Mouse (Mus musculus): ENCODE measurements around the gene Stard10. TPM values are rescaled to one million over a fixed set of nuclear protein-coding genes. Genes with fewer than 3 reads are reported as not detected.

Stard10 gene
- total RNA-seq, 2 experiments from 2014 or later: 60.4 to 66.1 TPM

DNA sequence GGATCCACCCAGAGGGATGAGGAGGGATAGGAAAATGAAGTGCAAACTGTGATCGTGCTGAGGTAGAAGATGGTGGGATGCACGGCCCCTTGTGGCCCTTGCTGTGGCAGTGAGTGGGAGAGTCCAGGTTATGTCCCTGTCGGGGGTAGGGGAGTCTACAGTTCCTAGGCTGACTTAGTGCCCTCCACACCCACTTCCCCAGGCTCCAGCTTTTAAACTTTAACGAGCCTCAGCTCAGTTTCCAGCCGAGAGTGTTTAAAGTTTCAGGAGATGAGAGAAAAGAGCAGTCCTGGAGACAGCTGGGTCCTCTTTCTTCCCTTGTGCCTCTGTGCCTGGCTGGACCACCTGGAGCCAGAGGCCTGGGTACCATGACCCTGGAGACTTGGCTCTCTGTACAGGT lies 10.4 kb downstream of the Stard10 start:
- no peak for DNase-seq (ENCODE audit: low spot score in 2 of 2)
- intact Hi-C loops (cut with DNase I): no loop called here

DNA sequence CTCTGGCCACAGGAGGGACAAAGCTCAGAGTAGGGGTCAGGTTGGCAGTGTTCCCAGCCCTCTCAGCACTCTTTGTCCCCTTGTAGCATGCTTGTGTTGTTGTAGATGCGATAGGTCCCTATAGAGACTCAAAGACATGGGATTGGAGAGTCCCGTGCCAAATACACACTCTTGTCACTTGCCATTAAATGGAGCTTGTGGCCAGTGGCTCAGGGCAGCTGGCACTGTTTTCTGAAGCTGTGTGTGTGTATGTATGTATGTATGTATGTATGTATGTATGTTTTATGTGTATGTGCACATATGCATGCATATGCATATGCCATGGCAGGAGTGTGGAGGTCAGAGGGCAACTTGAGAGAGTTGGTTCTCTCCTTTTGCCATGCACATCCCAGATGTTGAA lies 10.9 kb downstream of the Stard10 start:
- intact Hi-C loops (cut with DNase I): no loop called here
- DNase-seq (ENCODE audit: low spot score in 2 of 2): no peak

DNA sequence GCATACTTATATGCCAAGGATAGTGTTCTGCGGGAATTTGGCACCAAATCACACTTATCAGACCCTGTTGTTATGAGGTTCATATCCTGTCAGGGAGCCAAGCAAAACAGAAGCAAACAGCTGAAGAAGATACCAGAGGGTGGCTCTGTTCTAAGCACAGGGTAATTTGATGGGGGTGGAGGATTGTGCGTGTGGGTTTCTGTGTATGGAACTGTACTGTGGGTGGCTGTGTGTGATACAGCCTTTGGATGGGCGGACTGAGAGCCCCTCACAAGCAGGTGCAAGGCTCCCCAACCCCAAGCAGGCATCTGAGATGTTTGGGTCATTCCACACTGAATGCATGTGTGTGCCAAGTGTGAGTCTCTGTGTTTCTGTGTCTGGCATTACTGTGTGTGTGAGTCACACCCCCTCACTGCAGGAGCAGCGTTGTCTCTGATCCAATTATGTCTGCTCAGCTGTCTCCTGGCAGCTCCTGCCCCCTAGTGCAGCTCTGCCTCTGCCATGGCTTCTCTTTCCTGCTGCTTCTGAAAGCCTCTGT lies 11.8 kb downstream of the Stard10 start:
- DNase-seq (ENCODE audit: low spot score in 2 of 2): peak; percentile 76 to 91
- intact Hi-C loops (cut with DNase I): no loop called here

DNA sequence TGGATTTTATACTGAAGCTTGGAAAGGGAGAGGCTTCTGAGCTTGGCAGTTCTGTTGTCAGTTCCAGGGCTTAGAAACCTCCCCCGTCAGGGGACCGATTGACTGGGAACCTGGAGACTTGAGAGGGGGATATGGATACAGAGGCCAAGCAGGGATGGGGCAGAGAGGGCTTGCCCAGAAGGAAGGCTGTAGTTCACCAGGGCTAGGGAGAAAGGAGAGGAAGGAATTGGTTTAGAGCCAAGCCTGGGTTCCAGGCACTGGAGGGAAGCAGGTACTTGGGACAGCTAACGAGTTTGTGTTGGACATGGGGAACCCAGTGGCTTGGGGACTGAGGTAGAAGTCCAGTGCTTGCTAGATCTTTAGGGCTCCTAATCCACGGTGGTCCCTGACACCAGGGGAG lies 12.7 kb downstream of the Stard10 start:
- intact Hi-C loops (cut with DNase I): no loop called here

DNA sequence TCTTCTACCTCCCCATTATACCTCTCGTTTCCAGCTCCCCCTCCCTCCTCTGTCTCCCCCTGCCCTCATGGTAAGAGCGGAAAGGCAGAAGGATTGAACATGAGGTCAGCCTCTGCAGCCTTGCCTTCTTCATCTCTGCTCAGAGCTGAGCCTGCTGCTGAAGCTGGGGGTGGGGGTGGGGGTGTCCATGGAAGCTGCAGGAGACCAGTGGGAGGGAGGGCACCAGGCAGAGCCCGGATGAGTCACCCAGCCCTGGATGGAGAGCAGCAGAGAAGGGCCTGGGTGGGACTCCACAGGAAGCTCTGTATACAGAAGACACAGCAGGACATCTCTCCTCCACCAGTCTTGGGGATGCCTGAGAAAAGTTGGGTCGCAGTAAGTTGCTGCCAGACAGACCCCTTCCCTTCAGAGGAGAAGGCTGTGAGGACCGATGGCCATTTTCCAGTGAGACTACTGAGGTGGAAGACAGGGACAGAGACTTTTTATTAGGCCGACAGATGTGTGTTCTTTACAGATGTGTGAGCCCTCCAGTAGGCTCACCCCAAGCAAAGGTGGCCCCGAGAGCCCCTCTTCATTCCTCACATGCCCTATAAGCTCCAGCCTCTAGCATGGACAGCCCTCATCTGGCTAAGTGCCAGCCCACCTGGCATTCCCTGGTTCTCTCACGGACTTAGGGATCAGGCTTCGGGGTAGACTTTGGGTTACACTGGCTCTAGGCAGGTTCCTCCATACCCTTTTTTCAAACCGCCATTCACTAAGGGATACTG lies 13.4 kb downstream of the Stard10 start:
- intact Hi-C loops (cut with DNase I): no loop called here
- DNase-seq (ENCODE audit: low spot score in 2 of 2): no peak

More for the DNA sequence above, 12.7 kb downstream of the Stard10 start:
- DNase-seq (ENCODE audit: low spot score in 2 of 2): no peak

DNA sequence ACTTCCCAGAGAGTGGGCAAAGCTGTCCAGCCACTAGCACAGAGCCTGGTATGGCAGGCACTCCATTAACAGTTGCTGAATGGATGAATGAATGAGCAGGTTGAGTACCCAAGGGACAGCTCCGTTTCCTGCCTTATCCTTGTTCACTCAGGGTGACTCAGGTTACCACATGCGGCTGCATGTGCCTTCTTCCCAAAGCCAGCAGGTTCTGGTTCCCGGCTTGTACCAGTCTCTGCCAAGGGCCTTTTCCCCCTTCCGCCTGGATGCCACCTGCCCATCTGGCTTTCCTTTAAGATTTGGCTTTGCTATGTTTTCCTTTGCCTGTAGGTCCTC lies 13.9 kb downstream of the Stard10 start:
- no peak for DNase-seq (ENCODE audit: low spot score in 2 of 2)
- intact Hi-C loops (cut with DNase I): no loop called here

DNA sequence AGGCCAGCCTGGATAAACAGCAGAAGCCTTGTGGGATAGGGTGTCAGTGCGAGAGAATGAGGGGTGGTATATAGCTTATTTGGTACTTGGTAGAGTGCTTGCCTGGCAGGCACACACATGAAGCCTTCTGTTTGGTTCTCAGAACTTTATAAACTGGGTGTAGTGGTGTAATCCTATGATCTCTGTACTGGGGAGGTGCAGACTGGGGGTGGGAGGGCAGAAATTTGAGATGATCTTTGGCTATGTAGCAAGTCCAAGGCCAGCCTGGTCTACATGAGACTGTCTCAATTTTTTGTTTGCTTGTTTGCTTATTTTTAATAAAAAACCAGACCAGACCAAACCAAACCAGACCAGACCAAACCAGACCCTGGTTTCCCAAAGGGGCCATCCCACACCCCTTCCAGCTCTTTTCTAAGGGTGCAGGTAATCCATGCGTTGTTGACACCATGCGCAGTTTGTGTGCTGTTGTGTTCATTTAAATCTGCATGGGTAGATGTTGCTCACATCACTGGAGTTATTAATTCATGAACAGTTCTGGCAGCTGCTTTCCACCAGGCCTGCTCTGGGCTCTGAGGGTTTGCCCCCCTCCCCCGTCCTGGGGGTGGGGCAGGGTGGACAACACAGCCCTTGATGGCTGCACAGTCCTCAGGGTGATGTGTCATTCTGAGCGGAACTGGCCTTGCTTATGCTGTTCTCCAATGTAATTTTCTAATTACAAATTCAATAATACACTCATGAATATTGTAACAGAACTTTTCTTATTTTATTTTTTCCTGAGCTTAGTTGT lies 15.4 kb downstream of the Stard10 start:
- DNase-seq (ENCODE audit: low spot score in 2 of 2): no peak
- intact Hi-C loops (cut with DNase I): no loop called here

DNA sequence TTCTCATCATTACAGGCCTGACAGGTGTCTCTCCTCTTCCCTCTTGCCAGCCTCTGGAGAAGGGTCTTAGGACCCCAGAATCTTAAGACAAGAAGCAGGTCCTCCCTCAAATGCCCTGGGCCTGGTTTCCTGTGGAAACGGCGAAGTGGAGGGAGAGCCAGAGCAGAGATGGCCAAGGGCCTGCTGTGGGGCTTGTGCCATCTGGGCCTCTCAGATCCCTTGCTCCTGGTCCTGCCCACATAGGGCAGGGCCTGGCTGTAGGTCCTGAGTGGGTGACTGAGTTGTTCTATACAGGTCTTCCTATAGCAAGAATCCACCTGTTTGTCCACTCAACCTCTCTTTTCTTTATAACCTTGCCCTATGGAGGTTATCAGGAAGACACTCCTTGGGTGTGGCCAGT lies 18.3 kb downstream of the Stard10 start:
- DNase-seq (ENCODE audit: low spot score in 2 of 2): no peak
- intact Hi-C loops (cut with DNase I): no loop called here

DNA sequence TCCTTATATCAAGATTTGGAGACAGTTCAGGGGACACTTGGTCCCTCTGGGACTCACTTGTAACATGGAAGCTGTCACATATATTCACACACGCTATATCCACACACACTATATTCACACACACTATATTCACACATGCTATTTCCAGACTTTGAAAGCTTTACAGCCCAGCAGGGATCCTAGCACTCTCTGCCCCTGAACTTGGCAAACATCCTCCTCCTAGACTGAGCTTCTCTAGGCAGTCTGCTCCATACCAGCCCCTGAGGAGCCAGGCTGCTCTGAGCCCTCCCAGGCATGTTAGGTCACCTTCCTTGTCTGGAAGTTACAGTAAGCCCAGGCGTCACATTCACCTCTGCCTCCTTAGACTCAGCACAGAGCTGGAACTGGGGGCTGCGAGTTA lies 19.8 kb downstream of the Stard10 start:
- no peak for DNase-seq (ENCODE audit: low spot score in 2 of 2)
- intact Hi-C loops (cut with DNase I): no loop called here

DNA sequence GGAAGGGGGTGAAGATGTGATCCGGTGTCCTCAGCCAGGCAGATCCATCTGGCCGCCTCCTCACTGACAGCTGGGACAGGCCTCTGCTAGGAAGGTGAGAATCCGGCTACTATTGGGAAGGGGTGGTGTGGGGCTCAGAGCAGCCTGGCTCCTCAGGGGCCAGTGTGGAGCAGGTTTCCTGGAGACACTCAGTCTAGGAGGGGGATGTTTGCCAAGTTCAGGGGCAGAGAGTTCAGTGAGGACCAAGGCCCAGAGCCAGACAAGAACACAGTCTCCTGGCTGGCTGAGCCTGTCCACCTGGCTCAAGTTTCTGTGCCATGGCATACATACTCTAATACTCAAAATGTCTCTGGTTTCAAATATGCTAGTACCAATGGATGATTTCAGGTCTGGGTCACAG lies 20.5 kb downstream of the Stard10 start:
- DNase-seq (ENCODE audit: low spot score in 2 of 2): no peak
- intact Hi-C loops (cut with DNase I): no loop called here

DNA sequence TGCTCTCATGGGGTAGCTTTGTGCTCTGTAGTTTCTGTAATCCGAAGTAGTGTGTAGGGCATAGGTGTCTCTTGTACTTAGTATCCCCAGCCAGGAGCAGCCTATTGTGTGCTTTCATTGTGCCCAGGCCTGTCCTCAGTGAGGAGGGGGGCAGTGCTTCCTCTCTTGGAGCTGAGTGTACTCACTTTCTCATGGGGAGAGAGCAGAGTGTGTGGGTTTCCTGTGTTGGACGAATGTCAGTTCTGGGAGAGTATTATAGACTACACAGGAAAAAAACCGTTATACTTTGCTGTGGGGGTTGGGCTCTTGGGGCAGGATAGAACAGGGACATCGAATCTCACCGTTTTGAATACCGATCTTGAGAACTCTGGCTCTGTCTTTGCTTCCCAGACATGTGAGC lies 24.5 kb downstream of the Stard10 start:
- DNase-seq (ENCODE audit: low spot score in 2 of 2): peak in 1 of 2 experiments; percentile 24
- intact Hi-C loops (cut with DNase I): no loop called here

DNA sequence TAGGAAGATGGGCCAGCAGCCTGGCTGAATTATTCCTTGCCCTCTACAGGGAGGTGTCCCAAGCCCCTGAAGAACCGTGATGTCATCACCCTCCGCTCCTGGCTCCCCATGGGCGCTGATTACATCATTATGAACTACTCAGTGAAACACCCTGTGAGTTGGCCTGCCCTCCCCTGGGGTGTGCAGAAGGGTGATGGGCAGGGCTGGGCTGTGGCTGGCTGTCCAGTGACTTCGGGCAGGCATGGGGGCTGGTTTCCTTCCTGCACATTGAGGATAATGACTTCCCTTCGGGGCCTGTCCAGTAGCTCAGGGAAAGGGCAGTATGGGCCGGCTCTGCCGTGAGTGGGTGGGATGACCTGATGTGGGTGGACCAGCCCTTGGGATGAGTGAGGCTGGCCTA lies 26.2 kb downstream of the Stard10 start:
- DNase-seq (ENCODE audit: low spot score in 2 of 2): no peak
- intact Hi-C loops (cut with DNase I): no loop called here

DNA sequence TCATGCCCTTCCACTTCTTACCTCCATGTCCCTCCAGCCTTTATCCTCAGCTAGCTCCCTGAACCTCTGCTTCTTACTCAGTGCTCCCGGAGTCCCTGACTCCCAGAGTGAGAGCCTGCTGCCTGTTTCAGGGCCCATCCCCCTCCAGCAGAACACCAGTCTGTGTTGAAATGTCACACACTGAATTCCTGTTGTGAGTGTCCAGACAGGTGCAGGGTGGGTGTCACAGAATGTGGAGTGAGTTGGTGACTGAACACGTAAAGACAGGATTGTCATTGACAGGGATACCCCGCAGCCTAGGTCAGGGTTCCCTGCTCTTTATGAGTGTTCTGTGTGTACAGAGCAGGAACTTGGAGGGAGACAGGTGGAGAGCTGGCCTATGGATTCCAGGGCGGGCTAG lies 28.0 kb downstream of the Stard10 start:
- intact Hi-C loops (cut with DNase I): no loop called here
- no peak for DNase-seq (ENCODE audit: low spot score in 2 of 2)

DNA sequence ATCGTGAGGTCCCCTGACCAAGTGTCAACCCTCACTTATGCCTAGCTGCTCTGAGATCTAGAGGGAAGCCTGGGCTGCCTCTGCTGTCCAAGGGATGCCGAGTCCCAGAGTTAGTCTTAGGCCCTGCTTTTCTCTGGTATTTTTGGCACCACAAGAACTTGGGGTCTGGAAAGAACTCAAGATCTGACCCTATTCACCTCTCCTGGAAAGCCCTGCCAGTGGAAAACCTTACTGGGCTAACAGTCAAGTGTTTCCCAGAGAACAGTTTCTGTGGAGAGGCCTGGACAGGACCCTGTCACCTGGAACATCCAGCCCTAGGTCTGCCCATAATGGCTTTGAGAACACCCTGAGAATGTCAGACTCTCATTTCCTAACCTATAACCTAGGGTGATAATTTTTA lies 30.1 kb downstream of the Stard10 start:
- intact Hi-C loops (cut with DNase I): no loop called here

DNA sequence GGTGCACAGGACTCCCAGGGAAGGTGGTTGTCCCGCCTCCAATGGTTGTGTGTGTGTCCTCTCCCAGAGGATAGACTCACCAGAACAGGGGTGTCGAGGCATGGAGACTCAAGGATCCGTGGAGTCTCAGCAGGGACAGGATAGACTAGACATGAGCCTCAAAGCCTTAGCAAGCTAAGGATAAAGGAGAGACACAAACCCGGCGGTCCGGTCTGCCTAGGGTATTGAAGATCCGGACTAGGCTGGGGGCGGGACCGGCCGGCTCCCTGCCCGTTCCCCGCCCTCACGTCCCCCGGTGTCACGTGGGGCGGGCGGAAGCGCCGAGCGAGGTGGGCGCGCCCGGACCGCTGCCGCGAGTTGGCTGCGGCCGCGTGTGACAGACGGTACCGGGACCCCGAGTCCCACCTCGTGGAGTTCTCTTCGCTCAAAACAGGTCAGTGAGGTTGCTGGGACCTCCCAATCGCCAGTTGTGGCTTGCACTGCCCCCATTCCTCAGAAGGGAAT lies 30.9 kb downstream of the Stard10 start, which contains the start of gene Arap1:
Arap1 (plus strand) TSS at position 301 of the 504 bp plus-strand sequence.
- intact Hi-C loops (cut with DNase I): no loop called here
- DNase-seq (ENCODE audit: low spot score in 2 of 2): peak in 1 of 2 experiments; percentile 16

More for the DNA sequence above, 30.1 kb downstream of the Stard10 start:
- no peak for DNase-seq (ENCODE audit: low spot score in 2 of 2)

DNA sequence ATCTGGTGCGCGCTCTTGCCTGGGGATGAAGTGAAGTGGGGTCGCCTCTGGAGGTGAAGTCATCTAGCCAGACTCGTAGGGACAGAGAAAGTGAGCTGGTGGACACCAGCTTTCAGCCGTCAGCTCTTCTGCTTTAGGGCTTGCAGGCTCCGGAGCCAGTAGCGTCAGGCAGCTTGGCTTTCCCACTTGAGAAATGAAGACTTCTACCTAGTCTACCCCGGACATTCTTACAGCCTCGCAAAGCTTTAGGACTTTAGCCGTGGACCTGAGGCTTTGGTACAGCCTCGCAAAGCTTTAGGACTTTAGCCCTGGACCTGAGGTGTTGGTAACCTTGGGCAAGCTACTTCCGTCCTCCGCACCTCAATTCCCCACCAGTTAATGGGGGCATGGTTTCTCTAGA lies 31.4 kb downstream of the Stard10 start:
- DNase-seq (ENCODE audit: low spot score in 2 of 2): no peak
- intact Hi-C loops (cut with DNase I): no loop called here

DNA sequence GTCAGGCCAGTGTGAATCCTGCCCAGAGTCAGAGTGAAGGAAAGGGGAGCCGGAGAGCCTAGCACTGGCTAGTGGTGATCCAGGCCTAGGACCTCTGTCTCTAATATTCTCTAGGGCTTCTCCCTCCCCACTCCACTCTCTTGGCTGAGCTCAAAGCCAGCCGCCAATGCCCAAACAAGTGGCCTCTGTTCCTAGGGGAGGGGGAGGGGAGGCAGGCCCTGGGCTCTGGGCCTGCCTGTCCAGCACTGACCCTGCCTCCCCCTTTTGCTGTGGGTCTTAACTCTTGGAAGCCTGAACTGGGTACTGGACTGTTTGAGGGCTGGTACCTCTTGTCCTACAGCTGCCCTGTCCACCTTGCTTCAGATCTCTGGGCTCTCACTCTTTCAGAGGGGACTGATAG lies 33.0 kb downstream of the Stard10 start:
- intact Hi-C loops (cut with DNase I): no loop called here
- peak; percentile 50 to 70 for DNase-seq (ENCODE audit: low spot score in 2 of 2)

DNA sequence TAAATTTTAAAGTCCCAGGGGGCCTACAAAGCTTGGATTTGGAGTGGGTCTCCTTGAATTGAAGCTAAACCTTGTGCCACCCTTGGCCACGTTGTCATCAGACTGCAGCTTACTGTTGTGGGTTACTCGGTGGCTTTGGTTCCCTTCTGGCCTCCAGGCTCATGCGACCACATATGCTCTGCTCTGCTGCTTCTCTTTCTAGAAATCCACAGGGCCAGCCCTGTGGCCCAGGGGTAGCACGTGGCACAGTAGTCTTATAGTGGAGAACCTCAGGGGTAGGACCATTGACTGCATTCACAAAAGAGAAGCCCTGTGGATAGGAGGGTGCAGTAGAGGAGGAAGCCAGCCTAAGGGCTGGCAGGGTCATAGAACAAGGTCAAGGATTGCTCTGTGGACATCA lies 35.5 kb downstream of the Stard10 start:
- DNase-seq (ENCODE audit: low spot score in 2 of 2): no peak
- intact Hi-C loops (cut with DNase I): no loop called here

DNA sequence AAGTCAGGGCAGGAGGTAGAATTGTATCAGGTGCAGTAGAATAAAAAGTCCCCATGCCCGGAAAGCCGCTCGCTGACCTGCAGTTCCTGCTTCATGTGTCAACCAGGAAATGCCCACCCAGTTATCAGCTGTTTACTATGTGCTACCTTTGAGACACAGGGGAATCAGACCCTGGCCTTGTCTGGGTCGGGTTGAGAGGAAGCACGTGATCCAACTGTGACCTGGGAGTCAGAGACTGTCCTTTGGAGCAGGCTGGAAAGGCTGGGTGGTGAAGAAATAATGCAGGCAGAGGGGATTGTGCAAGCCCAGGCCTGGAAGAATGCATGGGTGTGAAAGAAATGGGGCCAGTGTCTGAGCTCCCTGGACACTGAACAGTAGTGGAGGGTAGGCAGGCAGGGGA lies 37.5 kb downstream of the Stard10 start:
- intact Hi-C loops (cut with DNase I): no loop called here
- DNase-seq (ENCODE audit: low spot score in 2 of 2): no peak

DNA sequence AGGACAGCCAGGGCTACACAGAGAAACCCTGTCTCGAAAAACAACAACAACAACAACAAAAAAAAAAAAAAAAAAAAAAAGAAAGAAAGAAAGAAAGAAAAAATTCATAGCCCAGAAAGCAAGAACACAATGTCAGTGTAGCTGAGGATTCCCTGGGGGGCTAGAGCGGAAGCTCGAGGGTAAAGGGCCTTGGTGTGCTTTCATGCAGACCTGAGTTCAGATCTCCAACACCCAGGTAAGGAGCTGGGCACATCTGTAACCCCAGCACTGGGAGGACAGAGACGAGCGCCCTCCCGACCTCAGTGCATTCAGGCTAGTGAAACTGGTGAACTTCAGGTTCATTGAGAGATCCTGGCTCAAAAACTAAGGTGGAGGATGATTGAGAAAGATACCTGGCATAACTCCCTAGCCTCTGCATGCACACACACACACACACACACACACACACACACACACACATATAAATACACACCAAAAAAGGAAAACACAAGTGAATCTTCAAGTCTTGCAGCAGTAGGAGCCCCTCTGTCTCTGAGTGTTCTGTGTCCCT lies 38.7 kb downstream of the Stard10 start:
- no peak for DNase-seq (ENCODE audit: low spot score in 2 of 2)
- intact Hi-C loops (cut with DNase I): no loop called here

Measured in left cerebral cortex, postnatal 25 days (tissue).